Mouse (Mus musculus): ENCODE data around the gene Jtb.

- TF ChIP-seq USF1 (IDR thresholded peaks at IDR 0.05; ENCODE audit: low read depth) (no peak), MAX (IDR thresholded peaks at IDR 0.05; ENCODE audit: low read depth) (no peak), TCF12 (IDR thresholded peaks at IDR 0.05; ENCODE audit: insufficient read depth, poor library complexity, severe bottlenecking) (no peak), POLR2A (IDR thresholded peaks at IDR 0.05; ENCODE audit: insufficient read length, low read depth) (no peak), MYOD1 (IDR thresholded peaks at IDR 0.05; ENCODE audit: control insufficient read depth in 1 of 3, insufficient read length in 2 of 3, low read depth in 2 of 3) (no peak), E2F4 (IDR thresholded peaks at IDR 0.05; ENCODE audit: insufficient read depth) (no peak), MYOG (IDR thresholded peaks at IDR 0.05; ENCODE audit: control insufficient read depth in 1 of 3, insufficient read depth in 1 of 3, insufficient read length in 2 of 3, low read depth in 2 of 3) (no peak), CEBPB (IDR thresholded peaks at IDR 0.05; ENCODE audit: insufficient read depth, poor library complexity, severe bottlenecking) (no peak), POLR2AphosphoS2 (IDR thresholded peaks at IDR 0.05; ENCODE audit: insufficient read length, low read depth) (no peak), REST (IDR thresholded peaks at IDR 0.05; ENCODE audit: insufficient read depth, insufficient read length) (no peak)
These were observed 10.4 kb downstream of the Jtb start for GRCm38 (mm10) chr3:90241669-90242358.

All from myocyte (in vitro differentiated cells).